Mouse (Mus musculus) left cerebral cortex, adult 11 months (tissue): Measurements from ENCODE around the gene Kctd21.

Source experiments
- DNase-seq: peaks from one replicate; pipeline ENCODE4 v3.0.0; 2022; ENCODE audit warnings: low spot score

The Kctd21 gene

GRCm38 (mm10) chr7:97348836-97349235 is 16.7 kb downstream of the Kctd21 start:
- DNase-seq: no peak

GRCm38 (mm10) chr7:97349438-97349837 is 17.3 kb downstream of the Kctd21 start:
- no peak for DNase-seq

DNA sequence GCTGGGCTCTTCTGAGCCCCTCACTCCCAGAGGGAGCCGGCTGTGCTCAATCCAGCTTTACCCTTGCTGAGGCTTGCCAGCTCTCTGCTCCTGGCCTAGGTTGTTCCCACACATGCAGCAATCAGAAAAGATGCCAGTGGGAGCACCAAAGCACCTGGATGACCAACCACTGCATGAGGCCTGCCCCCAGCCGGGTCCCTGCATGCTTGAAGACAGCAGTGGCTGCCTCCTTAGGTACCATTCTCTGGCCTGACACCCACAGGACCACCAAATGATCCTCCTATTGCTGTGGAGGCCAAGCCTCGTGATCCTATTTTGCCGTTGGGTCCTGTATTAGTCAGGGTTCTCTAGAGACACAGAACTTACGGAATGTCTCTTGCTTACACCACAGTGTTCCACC is 18.8 kb downstream of the Kctd21 start:
- no peak for DNase-seq

- no peak for DNase-seq
These were observed 19.8 kb downstream of the Kctd21 start for GRCm38 (mm10) chr7:97351792-97352513.

GRCm38 (mm10) chr7:97353356-97353755 is 21.2 kb downstream of the Kctd21 start:
- no peak for DNase-seq

DNA sequence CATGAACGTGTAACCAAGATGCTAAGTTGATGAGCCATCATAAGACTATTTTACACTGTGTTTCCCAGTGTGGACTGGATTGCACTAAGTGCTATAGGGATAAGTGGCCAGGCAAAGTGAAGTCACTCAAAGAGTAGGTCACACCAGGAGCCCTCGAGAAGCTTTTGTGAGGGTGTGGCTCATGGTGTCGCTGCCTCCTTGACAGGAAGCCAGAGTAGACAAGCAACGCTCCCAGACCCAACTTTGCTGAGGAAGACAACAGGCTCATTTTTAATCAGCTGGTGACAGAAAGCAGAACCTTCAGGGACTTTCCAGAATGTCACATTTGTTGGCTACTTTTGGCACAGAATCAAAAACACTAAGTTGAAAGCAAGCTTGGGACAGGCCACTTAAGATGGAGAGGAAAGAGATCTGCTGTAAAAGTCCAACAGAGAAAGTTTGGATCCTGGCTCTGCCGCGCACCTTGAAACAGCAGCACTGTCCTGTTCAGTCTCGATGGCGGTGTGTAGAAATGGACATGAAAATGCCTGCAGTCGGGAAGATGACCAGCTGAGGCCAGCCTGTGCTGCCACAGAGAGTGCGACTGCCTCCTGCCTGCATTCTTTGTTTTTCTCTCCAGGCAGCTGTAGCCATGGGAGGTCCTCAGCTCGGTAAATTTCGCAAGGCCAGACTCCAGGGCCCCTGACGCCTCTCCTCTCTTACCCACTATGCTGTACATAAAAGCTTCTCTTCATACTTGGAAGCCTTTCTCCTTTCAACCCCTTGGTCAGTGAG is 23.1 kb downstream of the Kctd21 start:
- no peak for DNase-seq

GRCm38 (mm10) chr7:97356253-97356652 is 24.1 kb downstream of the Kctd21 start:
- no peak for DNase-seq

DNA sequence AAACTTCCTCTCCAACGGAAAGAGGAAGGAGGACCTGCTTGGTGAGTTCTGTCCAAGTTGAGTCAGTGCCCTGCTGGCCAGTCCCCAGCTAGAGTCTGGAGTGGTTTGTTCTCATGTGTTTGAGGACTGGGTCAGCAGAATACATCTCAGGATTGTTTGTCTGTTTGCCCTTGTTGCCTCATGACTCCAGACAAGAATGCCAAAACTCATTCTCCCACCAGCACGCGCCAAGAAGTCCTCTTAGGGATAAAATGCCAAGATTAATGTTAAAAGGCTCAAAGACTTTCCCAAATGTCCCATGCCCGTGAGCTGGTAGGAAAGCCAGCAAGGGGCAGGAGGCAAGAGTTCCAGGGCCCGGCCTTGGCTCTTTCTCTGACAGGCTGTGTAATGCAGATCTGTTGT is 24.7 kb downstream of the Kctd21 start:
- no peak for DNase-seq

GRCm38 (mm10) chr7:97357840-97358239 is 25.7 kb downstream of the Kctd21 start:
- no peak for DNase-seq

GRCm38 (mm10) chr7:97358347-97358746 is 26.2 kb downstream of the Kctd21 start:
- no peak for DNase-seq

DNA sequence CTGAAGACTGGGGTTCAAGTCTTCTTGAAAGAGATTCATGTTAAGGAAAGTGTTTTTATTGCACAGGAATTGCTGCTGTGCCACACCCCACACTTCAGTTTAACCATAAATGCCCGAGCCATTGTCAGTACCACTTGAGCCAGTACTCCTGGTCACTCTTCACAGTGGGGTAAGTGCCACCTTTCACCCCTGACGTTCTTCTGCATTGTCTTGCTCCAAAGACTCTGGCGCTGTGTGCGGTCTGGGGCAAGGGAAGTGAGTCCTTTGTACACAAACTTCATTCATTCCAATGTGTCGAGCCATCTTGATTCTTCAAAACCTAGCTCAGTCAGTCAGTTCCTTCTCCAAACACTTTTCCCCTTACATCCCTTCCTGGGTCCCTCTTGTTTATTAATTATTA is 28.0 kb downstream of the Kctd21 start:
- no peak for DNase-seq

DNA sequence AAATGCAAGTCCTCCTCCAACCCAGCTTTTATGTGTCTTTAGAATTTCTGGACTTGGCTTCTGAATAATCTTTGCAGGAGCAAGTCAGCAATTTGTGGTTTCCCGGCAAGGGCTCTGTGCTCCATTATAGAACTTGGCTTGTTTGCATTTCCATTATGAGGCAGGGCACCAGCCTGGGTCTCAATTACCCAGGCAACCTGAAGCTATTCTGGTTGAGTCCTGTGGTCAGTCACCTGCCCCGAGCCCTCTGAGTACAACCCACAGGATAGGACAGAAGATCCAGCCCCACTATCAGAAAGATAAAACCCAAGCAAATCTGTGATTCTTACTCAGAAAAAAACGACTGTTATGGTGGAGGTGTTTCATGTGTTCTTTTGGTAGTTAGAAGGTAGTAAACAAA is 28.8 kb downstream of the Kctd21 start:
- no peak for DNase-seq

DNA sequence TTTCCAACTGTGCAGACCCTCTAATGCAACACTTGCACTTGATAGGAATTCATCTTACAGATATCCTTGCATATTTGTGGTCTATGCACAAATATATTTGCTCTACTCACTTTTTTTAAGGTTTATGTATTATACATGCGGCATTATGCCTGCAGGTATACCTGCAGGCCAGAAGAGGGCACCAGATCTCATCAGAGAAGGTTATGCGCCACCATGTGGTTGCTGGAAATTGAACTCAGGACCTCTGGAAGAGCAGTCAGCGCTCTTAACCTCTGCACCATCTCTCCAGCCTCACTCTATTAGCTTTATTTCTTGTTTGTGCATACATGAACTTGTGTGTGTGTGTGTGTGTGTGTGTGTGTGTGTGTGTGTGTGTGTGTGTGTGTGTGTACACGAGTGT is 29.3 kb downstream of the Kctd21 start:
- no peak for DNase-seq

DNA sequence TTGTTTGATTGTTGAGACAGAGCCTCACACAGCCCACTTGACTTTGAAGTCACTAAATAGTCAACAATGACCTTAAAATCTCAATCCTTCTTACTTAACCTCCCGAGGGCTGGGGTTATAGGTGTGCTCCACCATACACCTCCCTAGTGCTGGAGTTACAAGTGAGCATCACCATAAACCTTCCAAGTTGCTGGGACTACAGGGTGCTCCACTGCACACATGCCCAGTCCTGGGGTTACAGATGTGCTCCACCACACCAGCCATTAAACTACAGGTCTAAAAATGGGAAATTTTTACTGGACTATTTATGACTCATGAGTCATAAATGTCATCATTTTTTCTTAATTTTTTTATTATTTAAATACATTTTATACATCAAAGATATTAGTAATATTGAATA is 33.8 kb downstream of the Kctd21 start:
- DNase-seq: no peak

- no peak for DNase-seq
These were observed 43.0 kb downstream of the Kctd21 start for GRCm38 (mm10) chr7:97375101-97375500.

DNA sequence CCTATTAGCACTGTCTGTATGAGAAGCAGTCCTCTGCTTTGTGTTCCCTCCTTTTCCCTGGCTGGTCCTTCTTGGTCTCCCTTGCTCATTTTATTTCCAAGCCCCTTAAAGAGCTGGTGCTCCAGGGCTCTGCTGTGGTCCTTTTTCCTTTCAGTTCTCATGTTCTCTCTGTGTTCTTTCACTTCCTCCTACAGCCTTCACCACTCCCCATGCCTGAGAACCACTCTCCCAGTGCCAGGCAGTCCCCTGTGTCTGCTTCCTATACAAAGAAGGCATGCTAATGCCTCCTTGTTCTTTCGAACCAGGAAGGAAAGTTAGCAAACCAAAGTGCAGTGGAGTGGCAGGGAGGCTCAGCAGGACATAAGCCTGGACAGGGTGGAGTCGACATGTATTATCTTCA is 43.8 kb downstream of the Kctd21 start:
- DNase-seq: no peak

DNA sequence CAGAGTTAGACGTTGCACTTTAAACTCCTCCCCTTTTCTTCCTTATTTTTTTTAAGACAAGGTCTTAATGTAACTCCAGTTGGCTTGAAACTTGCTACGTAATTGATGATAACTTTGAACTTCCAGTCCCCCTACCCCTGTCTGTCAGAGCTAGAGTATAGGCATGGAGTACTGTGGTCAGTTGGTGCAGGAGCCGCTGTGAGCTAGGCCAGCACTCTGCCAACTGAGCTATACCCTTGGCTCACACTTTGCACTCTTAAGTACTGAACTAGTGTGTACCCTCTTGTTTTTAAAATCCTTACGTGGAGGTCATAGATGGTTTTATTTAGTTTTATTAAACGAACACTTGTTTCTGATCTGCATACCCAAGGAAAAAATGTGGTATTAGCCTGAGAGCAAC is 47.2 kb downstream of the Kctd21 start:
- DNase-seq: no peak

DNA sequence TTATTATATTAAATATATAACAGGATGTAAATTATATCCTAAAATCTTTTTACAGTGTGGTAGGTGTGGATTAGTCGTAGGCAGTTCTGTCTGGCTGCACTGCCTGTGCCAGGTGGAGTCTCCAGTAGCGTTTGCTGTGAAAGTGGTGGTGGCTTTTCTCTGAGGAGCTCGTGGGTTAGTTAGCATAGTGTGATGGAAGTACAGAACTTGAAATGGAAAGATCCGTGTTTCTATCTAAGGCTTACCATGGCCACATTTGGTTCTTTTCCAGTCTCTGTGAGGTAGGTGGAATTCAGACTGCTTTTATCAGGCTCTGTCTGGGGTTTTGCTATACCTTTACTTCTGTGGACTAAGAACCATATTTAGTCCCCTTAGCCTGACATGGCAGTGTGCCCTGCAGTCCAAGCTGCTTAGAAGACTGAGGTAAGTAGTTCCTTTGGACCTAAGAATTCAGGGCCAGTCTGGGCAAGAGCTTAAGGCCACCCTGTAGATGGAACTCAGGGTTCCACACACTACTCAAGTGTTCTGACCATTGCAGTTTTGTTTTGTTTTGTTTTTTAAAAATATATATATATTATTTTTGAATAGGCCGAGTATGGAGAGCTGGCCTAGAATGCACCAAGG is 48.5 kb downstream of the Kctd21 start:
- DNase-seq: no peak

GRCm38 (mm10) chr7:97382661-97383060 is 50.5 kb downstream of the Kctd21 start:
- DNase-seq: no peak

DNA sequence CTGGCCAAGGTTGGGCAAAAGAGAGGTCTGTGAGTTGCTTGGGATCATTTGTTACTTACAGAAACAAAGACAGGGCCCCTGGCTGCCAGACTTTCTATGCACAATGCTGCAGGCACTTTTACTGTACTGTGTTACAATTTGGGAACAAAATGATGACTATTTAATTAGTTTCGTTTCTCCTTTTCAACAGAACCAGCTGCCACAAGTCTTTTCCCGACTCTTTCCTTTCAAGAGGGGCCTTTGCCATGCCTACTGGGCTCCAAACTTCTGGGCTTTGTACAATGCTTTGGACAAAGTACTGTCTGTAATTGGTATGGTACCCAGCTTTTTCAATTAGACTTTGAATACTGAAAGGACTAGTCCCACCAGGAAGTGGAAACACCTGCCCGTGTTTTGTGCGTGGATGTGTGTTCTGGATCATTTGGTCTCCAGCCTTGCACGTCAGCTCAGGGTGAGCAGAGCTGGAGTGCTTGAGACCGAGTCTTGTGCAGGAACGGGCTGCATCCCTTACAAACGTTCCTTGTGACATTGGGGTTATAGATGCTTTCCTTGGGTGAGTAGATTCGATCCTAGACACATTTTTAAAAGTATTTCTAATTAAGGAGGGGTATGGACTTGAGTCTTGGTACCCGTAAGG is 51.5 kb downstream of the Kctd21 start:
- no peak for DNase-seq

- no peak for DNase-seq
These were observed 54.1 kb downstream of the Kctd21 start for GRCm38 (mm10) chr7:97386106-97386805.

GRCm38 (mm10) chr7:97386806-97387370 is 54.8 kb downstream of the Kctd21 start:
- DNase-seq: peak; percentile 48
